Mouse (Mus musculus): Measurements from ENCODE around the gene Fam122c. TPM values are rescaled to one million over a fixed set of nuclear protein-coding genes. Genes with fewer than 3 reads are reported as not detected.

Gene Fam122c
- polyA plus RNA-seq, 1 experiment from 2014 or later: not detected

GRCm38 (mm10) chrX:53364668-53365383, 91.6 kb downstream of the Fam122c start:
- H3K36me3 ChIP-seq (replicated peaks; ENCODE audit: insufficient read depth, low read length): no peaks in the 10 kb centered on the region
- no peak for ATAC-seq
- H3K4me2 ChIP-seq (ENCODE audit: low read depth, low read length): peak overlapping the region; percentile 48
- no peak overlapping the region for H3K4me3 ChIP-seq (ENCODE audit: low read depth, low read length)
- DNase-seq: no peak
- H3K27ac ChIP-seq (ENCODE audit: low read depth): no peak overlapping the region
- no peaks in the 10 kb centered on the region for H3K9me3 ChIP-seq (ENCODE audit: low read length)
- TF ChIP-seq CTCF (IDR thresholded peaks at IDR 0.05; ENCODE audit: low read depth): no peak
- TF ChIP-seq EP300 (IDR thresholded peaks at IDR 0.05; ENCODE audit: low read depth): no peak
- WGBS (ENCODE audit: insufficient replicate concordance): 64% methylated on average over 7 of the region's 7 CpGs
- no peaks in the 10 kb centered on the region for H3K27me3 ChIP-seq (ENCODE audit: insufficient read depth, low read length)
- peaks cover 9% of the 10 kb centered on the region; the same call in 1 of the 2 replicates for H3K4me1 ChIP-seq (ENCODE audit: insufficient read depth)
- no peak overlapping the region for H3K9ac ChIP-seq (replicated peaks)

GRCm38 (mm10) chrX:53369534-53370365, 96.5 kb downstream of the Fam122c start:
- H3K4me1 ChIP-seq (ENCODE audit: insufficient read depth): peaks cover 9% of the 10 kb centered on the region; the same call in 1 of the 2 replicates
- DNase-seq: peak; percentile 53
- peak; percentile 87 for ATAC-seq
- H3K9me3 ChIP-seq (ENCODE audit: low read length): no peaks in the 10 kb centered on the region
- no peaks in the 10 kb centered on the region for H3K36me3 ChIP-seq (replicated peaks; ENCODE audit: insufficient read depth, low read length)
- no peak for TF ChIP-seq EP300 (IDR thresholded peaks at IDR 0.05; ENCODE audit: low read depth)
- TF ChIP-seq CTCF (IDR thresholded peaks at IDR 0.05; ENCODE audit: low read depth): no peak
- H3K27me3 ChIP-seq (ENCODE audit: insufficient read depth, low read length): no peaks in the 10 kb centered on the region
- WGBS (ENCODE audit: insufficient replicate concordance): 18% methylated on average over 24 of the region's 25 CpGs
- H3K4me3 ChIP-seq (ENCODE audit: low read depth, low read length): peak overlapping the region; percentile 70
- peak overlapping the region; percentile 80 for H3K27ac ChIP-seq (ENCODE audit: low read depth)
- H3K4me2 ChIP-seq (ENCODE audit: low read depth, low read length): peak overlapping the region; percentile 75
- peak overlapping the region; percentile 80 for H3K9ac ChIP-seq (replicated peaks)

- Histone ChIP-seq H3K9ac (replicated peaks) (peak within 1 kb of the TSS; percentile 80), H3K27ac (ENCODE audit: low read depth) (peak within 1 kb of the TSS; percentile 80), H3K36me3 (replicated peaks; ENCODE audit: insufficient read depth, low read length) (no peaks in the 10 kb centered on the region), H3K27me3 (ENCODE audit: insufficient read depth, low read length) (no peaks in the 10 kb centered on the region), H3K4me3 (ENCODE audit: low read depth, low read length) (peak within 1 kb of the TSS; percentile 70), H3K9me3 (ENCODE audit: low read length) (no peaks in the 10 kb centered on the region), H3K4me1 (ENCODE audit: insufficient read depth) (peaks cover 9% of the 10 kb centered on the region; the same call in 1 of the 2 replicates), H3K4me2 (ENCODE audit: low read depth, low read length) (peak within 1 kb of the TSS; percentile 75)
- WGBS (ENCODE audit: insufficient replicate concordance): 19% methylated on average over 13 of the region's 15 CpGs
- no peak for TF ChIP-seq CTCF (IDR thresholded peaks at IDR 0.05; ENCODE audit: low read depth)
- no peak for TF ChIP-seq EP300 (IDR thresholded peaks at IDR 0.05; ENCODE audit: low read depth)
- ATAC-seq (peak; percentile 92), DNase-seq (peak; percentile 93)
These were observed 97.1 kb downstream of the Fam122c start, which contains the start of gene Mospd1 for GRCm38 (mm10) chrX:53370366-53370740. Gene Mospd1, minus strand, starts transcription at chrX:53370502.

Other genes starting within 250 kb of the Fam122c start
- 0.26 and 0.32 TPM in 2 replicates for gene Plac1, start 33.3 kb upstream of the Fam122c start, polyA plus RNA-seq (2015; fragmentation: Nextera tagmentation; extraction: Ambion mirVana)
- gene Fam122b, start 3.6 kb upstream of the Fam122c start, polyA plus RNA-seq (2015; fragmentation: Nextera tagmentation; extraction: Ambion mirVana): 2.3 and 2.4 TPM in 2 replicates
- gene Mospd1, start 97.1 kb downstream of the Fam122c start, polyA plus RNA-seq (2015; fragmentation: Nextera tagmentation; extraction: Ambion mirVana): 19.8 and 21.5 TPM in 2 replicates
- gene Etd, start 161.5 kb downstream of the Fam122c start, polyA plus RNA-seq (2015; fragmentation: Nextera tagmentation; extraction: Ambion mirVana): not detected in 2 replicates

All from liver, postnatal 0 days (tissue).